Mouse (Mus musculus): ENCODE data around the gene Hist1h4n.
"Not testable (repeated sequence)": the region's sequence is repeated elsewhere in the genome, so short reads cannot be mapped to it uniquely, and the experiment has no call there.

GRCm38 (mm10) chr13:21803058-21803457 is 28.9 kb downstream of the Hist1h4n start:
- not testable (repeated sequence) for TF ChIP-seq GATA1, TAL1 (IDR thresholded peaks at IDR 0.05; ENCODE audit: low read length)
